In the genomic region with DNA sequence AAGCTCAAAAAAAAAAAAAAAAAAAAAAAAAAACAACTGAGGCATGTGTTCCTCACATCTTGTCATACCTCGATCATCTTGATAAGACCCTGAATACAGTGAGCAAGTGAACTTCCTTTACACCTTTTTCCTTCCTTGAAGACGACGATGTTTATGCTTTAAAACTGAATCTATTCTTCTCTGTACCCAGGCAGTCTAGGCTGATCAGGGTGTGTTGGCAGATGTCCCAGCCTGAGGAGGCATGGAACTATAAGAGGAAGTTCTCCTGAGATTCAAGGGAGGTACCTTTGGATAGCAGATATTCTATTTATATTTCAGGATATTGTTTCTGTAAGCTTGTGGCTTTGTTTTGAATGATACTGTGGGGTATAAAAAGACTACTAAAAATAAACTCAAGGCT, we compare ENCODE assay signal across 10 mouse cellular contexts. TPM values are rescaled to one million over a fixed set of nuclear protein-coding genes. Genes with fewer than 3 reads are reported as not detected.
A peak's percentile ranks its signal among the peaks of the same experiment; 100 is the strongest.
DNase-seq lines count a peak whose midpoint lies in the region; ATAC-seq lines count a peak whose summit lies in the region.
"Had no signal": no experiment of that assay in that cellular context is flagged by ENCODE, and none has a peak within 500 bp of the region (broad histone marks: within the 10 kb centered on the region; RNA-seq: fewer than 3 reads in every experiment).

No protein-coding gene starts in this region.

- intact Hi-C loops in gastrocnemius, postnatal 14 days (cut with DNase I; ENCODE audit: low total_unique reads): no loop called here
- intact Hi-C loops in left cerebral cortex, postnatal 36 days (cut with DNase I): loop anchor here (1.0 kb wide), 1 partner anchor 35 kb away; no protein-coding TSS in a partner anchor

- no peaks in the 10 kb centered on the region for H3K27me3 ChIP-seq in hindbrain, embryonic 10.5 days (ENCODE audit: insufficient read depth, poor library complexity, severe bottlenecking)
- H3K27me3 ChIP-seq: liver, embryonic 13.5 days had no signal

- no peaks in the 10 kb centered on the region for H3K4me1 ChIP-seq in hindbrain, embryonic 10.5 days (replicated peaks)
- H3K4me1 ChIP-seq: liver, embryonic 13.5 days had no signal

- no peak overlapping the region for H3K27ac ChIP-seq in hindbrain, embryonic 10.5 days
- H3K27ac ChIP-seq: liver, embryonic 13.5 days had no signal

- peak; percentile 11 for DNase-seq in gastrocnemius, postnatal 14 days
- no peak for DNase-seq in gastrocnemius, postnatal 4 days (ENCODE audit: low spot score in 2 of 2)
- DNase-seq in urinary bladder, postnatal 14 days (ENCODE audit: low spot score): peak; percentile 28
- DNase-seq in urinary bladder, adult 18-20 months (ENCODE audit: low spot score in 2 of 2): no peak
- DNase-seq in left cerebral cortex, postnatal 36 days (ENCODE audit: low spot score in 2 of 2): peak; percentile 18
- no peak for DNase-seq in thymus, postnatal 14 days
- DNase-seq in hindbrain, embryonic 10.5 days (ENCODE audit: low spot score): no peak
- DNase-seq: liver, embryonic 13.5 days had no signal

- WGBS in hindbrain, embryonic 10.5 days: 85% methylated on average over 3 of the region's 3 CpGs

- ATAC-seq in erythroblast, adult 5-6 weeks (replicated peaks; ENCODE audit: low FRiP score, poor library complexity, severe bottlenecking): no peak

- H3K9me3 ChIP-seq in hindbrain, embryonic 10.5 days: peaks cover 12% of the 10 kb centered on the region

- no peak overlapping the region for H3K4me3 ChIP-seq in hindbrain, embryonic 10.5 days
- H3K4me3 ChIP-seq: liver, embryonic 13.5 days had no signal

- peaks cover 18% of the 10 kb centered on the region for H3K36me3 ChIP-seq in hindbrain, embryonic 10.5 days

RNA-seq across cellular contexts. Expression of gene Ppp2r3d, which starts 1.4 kb away (rescaled TPM):
- total RNA-seq in gastrocnemius, postnatal 14 days (2021): 10 to 100 TPM; 47.1 to 62.1 TPM
- 100 to 1,000 TPM; 139 to 147 TPM for total RNA-seq in gastrocnemius, postnatal 4 days (2021)
- total RNA-seq in left cerebral cortex, postnatal 36 days (2021): 100 to 1,000 TPM in 1 of 2 experiments, 10 to 100 TPM in 1; 96.5 to 106 TPM
- total RNA-seq in erythroblast, adult 5-6 weeks (2015; ENCODE audit: low replicate concordance): 1.5 and 12.7 TPM in 2 replicates
- 2.5 and 5.6 TPM in 2 replicates for total RNA-seq in erythroblast, adult 5-6 weeks (2017; ENCODE audit: low replicate concordance)
- 142 and 209 TPM in 2 replicates for polyA plus RNA-seq in hindbrain, embryonic 10.5 days (2016; fragmentation: Nextera tagmentation; extraction: Ambion mirVana)

RNA-seq across cellular contexts. Expression of gene Gm21836, which starts 15.5 kb away (rescaled TPM):
- not detected for total RNA-seq in gastrocnemius, postnatal 14 days (2021)
- total RNA-seq in gastrocnemius, postnatal 4 days (2021): not detected
- not detected for total RNA-seq in left cerebral cortex, postnatal 36 days (2021)
- not detected in 2 replicates for total RNA-seq in erythroblast, adult 5-6 weeks (2015; ENCODE audit: low replicate concordance)
- total RNA-seq in erythroblast, adult 5-6 weeks (2017; ENCODE audit: low replicate concordance): not detected in 2 replicates
- polyA plus RNA-seq in hindbrain, embryonic 10.5 days (2016; fragmentation: Nextera tagmentation; extraction: Ambion mirVana): not detected in 2 replicates
- total RNA-seq: G1E had no signal
- polyA plus RNA-seq: G1E; liver, embryonic 13.5 days had no signal

Comparison
In these comparisons a context has a peak if more than half of its experiments do, and no peak if none do; other contexts are left out.
1. DNase-seq: peak in gastrocnemius, postnatal 14 days (single experiment), urinary bladder, postnatal 14 days (single experiment) and left cerebral cortex, postnatal 36 days (2 of 2); none in gastrocnemius, postnatal 4 days (0 of 2), urinary bladder, adult 18-20 months (0 of 2), thymus, postnatal 14 days (single experiment) and hindbrain, embryonic 10.5 days (single experiment).